Mouse (Mus musculus): ENCODE results near the gene Dync1i1.

DNA sequence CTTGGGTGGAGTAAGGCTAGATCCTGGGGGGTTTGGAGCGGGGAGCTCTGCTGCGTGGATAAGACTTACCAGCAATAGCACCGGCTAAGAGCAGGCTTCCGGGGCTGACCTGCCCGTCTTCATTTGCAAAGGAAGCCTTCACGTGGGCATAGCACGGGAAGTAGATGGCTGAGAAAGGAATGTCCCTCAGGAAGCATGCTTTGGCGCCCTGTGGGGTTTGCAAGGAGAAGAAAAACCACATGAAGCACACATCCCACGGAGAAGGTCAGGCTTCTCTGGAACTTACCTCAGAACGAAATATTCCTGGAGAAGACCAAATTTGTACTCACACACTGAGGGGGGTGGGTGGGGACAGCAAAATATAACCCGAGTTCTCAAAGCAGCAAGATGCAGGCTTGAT, 327.3 kb downstream of the Dync1i1 start:
- TF ChIP-seq CTCF (IDR thresholded peaks at IDR 0.05; ENCODE audit: borderline replicate concordance, extremely low read depth, insufficient read depth, insufficient read length) (no peak), POLR2A (IDR thresholded peaks at IDR 0.05; ENCODE audit: borderline replicate concordance, extremely low read depth, insufficient read depth, insufficient read length, poor library complexity, severe bottlenecking) (no peak)
